ENCODE assay signal across 8 mouse cellular contexts in genomic region chr10:120111691-120112319, GRCm38 (mm10). TPM values are rescaled to one million over a fixed set of nuclear protein-coding genes. Genes with fewer than 3 reads are reported as not detected.
DNase-seq lines count a peak whose midpoint lies in the region; ATAC-seq and TF ChIP-seq lines count a peak whose summit lies in the region.

No protein-coding gene starts in this region.

- no peak for DNase-seq in heart, embryonic 10.5 days (ENCODE audit: low spot score)
- no peak for DNase-seq in heart, adult 11 months
- DNase-seq in forebrain, postnatal 0 days: no peak
- no peak for DNase-seq in adrenal gland, postnatal 36 days

- ATAC-seq in forebrain, postnatal 0 days: no peak
- ATAC-seq in megakaryocyte, adult 5-6 weeks (ENCODE audit: poor library complexity, severe bottlenecking): 0 out of 2 replicates have a peak, but pooled peaks have one; percentile 0
- no peak for ATAC-seq in inflammation-experienced regulatory T-cells, adult 6 months
- ATAC-seq in activated CD4-positive, CD25-positive, alpha-beta regulatory T cell, adult 4 months: no peak

- H3K27me3 ChIP-seq in heart, embryonic 10.5 days (ENCODE audit: insufficient read depth, poor library complexity, severe bottlenecking): no peaks in the 10 kb centered on the region
- no peaks in the 10 kb centered on the region for H3K27me3 ChIP-seq in E14TG2a.4 (ENCODE audit: insufficient read depth, low read length)
- H3K27me3 ChIP-seq in forebrain, postnatal 0 days (ENCODE audit: insufficient read depth, low read length): no peaks in the 10 kb centered on the region

- TF ChIP-seq CTCF in E14TG2a.4 (conservative IDR thresholded peaks at IDR 0.05; ENCODE audit: low read length): 0 out of 2 replicates have a peak, but pooled peaks have one; percentile 2
- peak; percentile 22; the same call in 1 of the 2 replicates for TF ChIP-seq CTCF in forebrain, postnatal 0 days (IDR thresholded peaks at IDR 0.05; ENCODE audit: low read depth)

- H3K9ac ChIP-seq in forebrain, postnatal 0 days: peak overlapping the region; percentile 53; the same call in 1 of the 2 replicates

- 88% methylated on average over 3 of the region's 3 CpGs for WGBS in heart, embryonic 10.5 days
- 76% methylated on average over 3 of the region's 3 CpGs for WGBS in forebrain, postnatal 0 days

- no peaks in the 10 kb centered on the region for H3K4me1 ChIP-seq in heart, embryonic 10.5 days
- H3K4me1 ChIP-seq in E14TG2a.4 (replicated peaks; ENCODE audit: low read depth, low read length): peaks cover 40% of the 10 kb centered on the region
- peaks cover 5% of the 10 kb centered on the region; the same call in 1 of the 2 replicates for H3K4me1 ChIP-seq in forebrain, postnatal 0 days (ENCODE audit: insufficient read depth)

- peaks cover 13% of the 10 kb centered on the region; the same call in 1 of the 2 replicates for H3K36me3 ChIP-seq in heart, embryonic 10.5 days
- peaks cover 47% of the 10 kb centered on the region for H3K36me3 ChIP-seq in E14TG2a.4 (ENCODE audit: insufficient read depth, low read length)
- no peaks in the 10 kb centered on the region for H3K36me3 ChIP-seq in forebrain, postnatal 0 days (ENCODE audit: insufficient read depth)

- peak overlapping the region; percentile 83 for H3K4me2 ChIP-seq in forebrain, postnatal 0 days (ENCODE audit: low read depth)

- H3K9me3 ChIP-seq in heart, embryonic 10.5 days: no peaks in the 10 kb centered on the region
- H3K9me3 ChIP-seq in E14TG2a.4 (ENCODE audit: low read length): peaks cover 10% of the 10 kb centered on the region
- H3K9me3 ChIP-seq in forebrain, postnatal 0 days (ENCODE audit: low read length): no peaks in the 10 kb centered on the region

- peak overlapping the region; percentile 73 for H3K4me3 ChIP-seq in heart, embryonic 10.5 days
- H3K4me3 ChIP-seq in E14TG2a.4 (replicated peaks; ENCODE audit: low read length): peak overlapping the region; percentile 94
- H3K4me3 ChIP-seq in forebrain, postnatal 0 days (ENCODE audit: low read depth, low read length): peak overlapping the region; percentile 74

- H3K27ac ChIP-seq in heart, embryonic 10.5 days: peak overlapping the region; percentile 90; the same call in 1 of the 2 replicates
- no peak overlapping the region for H3K27ac ChIP-seq in forebrain, postnatal 0 days (ENCODE audit: low read depth, low read length)

RNA-seq across cellular contexts. Expression of gene Helb, which starts 1.0 kb away (rescaled TPM):
- polyA plus RNA-seq in heart, embryonic 10.5 days (2016; fragmentation: Nextera tagmentation; extraction: Ambion mirVana): 5.0 and 7.4 TPM in 2 replicates
- 3.4 and 3.9 TPM in 2 replicates for total RNA-seq in forebrain, postnatal 0 days (2014; rRNA removed)
- 1.4 and 2.1 TPM in 2 replicates for polyA plus RNA-seq in forebrain, postnatal 0 days (2015; fragmentation: Nextera tagmentation; extraction: Ambion mirVana)
- total RNA-seq in megakaryocyte, adult 5-6 weeks (2015): 16.4 and 17.0 TPM in 2 replicates
- 32.7 and 33.9 TPM in 2 replicates for total RNA-seq in megakaryocyte, adult 5-6 weeks (2017)
- 10 to 100 TPM in 2 of 3 experiments, 1 to 10 TPM in 1; 8.9 to 11.3 (median 10.3) TPM for polyA plus RNA-seq in inflammation-experienced regulatory T-cells, adult 6 months (2017; shearing (Covaris generic))
- total RNA-seq in adrenal gland, postnatal 36 days (2021): 10 to 100 TPM in 1 of 2 experiments, 1 to 10 TPM in 1; 8.3 to 10.2 TPM
- 1 to 10 TPM; 9.3 to 9.4 TPM for polyA plus RNA-seq in activated CD4-positive, CD25-positive, alpha-beta regulatory T cell, adult 4 months (2017; shearing (Covaris generic))
